20 mouse cellular contexts compared by ENCODE assay signal in genomic region chrX:158614029-158614428, GRCm38 (mm10).
A peak's percentile ranks its signal among the peaks of the same experiment; 100 is the strongest.
DNase-seq lines count a peak whose midpoint lies in the region; ATAC-seq lines count a peak whose summit lies in the region.
"Had no signal": no experiment of that assay in that cellular context is flagged by ENCODE, and none has a peak within 500 bp of the region (broad histone marks: within the 10 kb centered on the region; RNA-seq: fewer than 3 reads in every experiment).

No protein-coding gene starts in this region.

- 98% methylated on average over 1 of the region's 1 CpGs for WGBS in intestine, embryonic 15.5 days

- intact Hi-C loops in left cerebral cortex, postnatal 4 days (cut with DNase I) = loop anchor here (10.0 kb wide), 2 partner anchors 311 to 569 kb away; partner anchors contain the start of gene Cnksr2
- intact Hi-C loops in left cerebral cortex, postnatal 36 days (cut with DNase I) = loop anchor here (1.0 to 10.0 kb wide), 3 partner anchors 306 to 879 kb away; partner anchors contain the start of gene Cnksr2

- no peak overlapping the region for H3K4me2 ChIP-seq in intestine, embryonic 15.5 days (replicated peaks)
- H3K4me2 ChIP-seq: heart, embryonic 11.5 days; hindbrain, embryonic 13.5 days; midbrain, embryonic 15.5 days had no signal

- H3K27ac ChIP-seq in intestine, embryonic 15.5 days = no peak overlapping the region
- H3K27ac ChIP-seq: embryonic facial prominence, embryonic 10.5 days; hindbrain, embryonic 13.5 days; midbrain, embryonic 15.5 days had no signal

- DNase-seq in left cerebral cortex, adult 11 months (ENCODE audit: low spot score) = peak; percentile 10
- no peak for DNase-seq in left cerebral cortex, postnatal 4 days
- peak; percentile 16 for DNase-seq in layer of hippocampus, adult 9-10 months (ENCODE audit: low spot score)
- peak; percentile 29 to 30 for DNase-seq in left cerebral cortex, postnatal 36 days (ENCODE audit: low spot score in 2 of 2)
- no peak for DNase-seq in spleen, adult 12 weeks (ENCODE audit: low spot score)
- no peak for DNase-seq in thymus, postnatal 10 days (ENCODE audit: low spot score in 2 of 2)
- DNase-seq: adrenal gland, postnatal 25 days; B cell, adult 2 months; cerebellum, adult 18-20 months; cerebellum, postnatal 25 days; kidney, postnatal 36 days; lung, adult 18-20 months; thymus, adult 2 months had no signal

- peaks cover 24% of the 10 kb centered on the region for H3K27me3 ChIP-seq in intestine, embryonic 15.5 days (replicated peaks)
- H3K27me3 ChIP-seq: midbrain, embryonic 15.5 days had no signal

- no peaks in the 10 kb centered on the region for H3K9me3 ChIP-seq in intestine, embryonic 15.5 days
- H3K9me3 ChIP-seq: embryonic facial prominence, embryonic 10.5 days; hindbrain, embryonic 13.5 days; midbrain, embryonic 15.5 days had no signal

- H3K9ac ChIP-seq in intestine, embryonic 15.5 days = no peak overlapping the region
- H3K9ac ChIP-seq: hindbrain, embryonic 13.5 days; midbrain, embryonic 15.5 days had no signal

- no peaks in the 10 kb centered on the region for H3K36me3 ChIP-seq in intestine, embryonic 15.5 days
- H3K36me3 ChIP-seq: embryonic facial prominence, embryonic 10.5 days; hindbrain, embryonic 13.5 days; midbrain, embryonic 15.5 days had no signal

- no peak overlapping the region for H3K4me3 ChIP-seq in intestine, embryonic 15.5 days (replicated peaks)
- H3K4me3 ChIP-seq: embryonic facial prominence, embryonic 10.5 days; hindbrain, embryonic 13.5 days; midbrain, embryonic 15.5 days; myocyte had no signal

- no peak for ATAC-seq in intestine, embryonic 15.5 days
- ATAC-seq: inflammation-experienced regulatory T-cells, adult 6 months; midbrain, embryonic 15.5 days had no signal

- no peaks in the 10 kb centered on the region for H3K4me1 ChIP-seq in intestine, embryonic 15.5 days (replicated peaks)
- H3K4me1 ChIP-seq: embryonic facial prominence, embryonic 10.5 days; hindbrain, embryonic 13.5 days; midbrain, embryonic 15.5 days had no signal

Comparison
In these comparisons a context has a peak if more than half of its experiments do, and no peak if none do; other contexts are left out.
1. DNase-seq: peak in left cerebral cortex, adult 11 months (single experiment), layer of hippocampus, adult 9-10 months (single experiment) and left cerebral cortex, postnatal 36 days (2 of 2); none in left cerebral cortex, postnatal 4 days (single experiment), spleen, adult 12 weeks (single experiment) and thymus, postnatal 10 days (0 of 2).